Mouse (Mus musculus): ENCODE data around the gene Fstl4.

Fstl4 gene

DNA sequence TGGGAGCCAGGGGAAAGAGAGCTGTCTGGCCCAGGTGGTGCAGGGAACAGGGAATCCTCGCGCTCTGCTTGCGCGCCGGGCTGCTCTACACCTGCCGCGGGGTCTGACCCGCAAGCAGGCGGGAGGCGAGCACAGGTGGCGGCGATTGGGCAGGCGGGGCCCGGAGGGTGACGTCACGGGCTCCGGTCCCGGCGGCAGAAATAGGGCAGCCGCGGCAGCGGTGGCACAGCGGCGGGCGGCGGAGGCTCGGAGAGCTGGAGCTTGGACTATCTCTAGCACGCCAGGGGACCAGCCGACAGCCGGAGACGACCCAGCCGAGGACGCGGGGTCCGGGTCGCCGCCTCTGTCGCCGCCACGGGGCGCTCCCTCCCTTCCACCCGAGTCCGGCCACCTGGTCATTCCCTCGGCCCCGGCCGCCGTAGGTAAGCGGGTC lies at the start of gene Fstl4:
Fstl4 (plus strand) TSS at position 174 of the 433 bp plus-strand sequence.
- DNase-seq: peak; percentile 56

- DNase-seq: no peak
These were observed 45.9 kb upstream of the Fstl4 start for GRCm38 (mm10) chr11:52718570-52718969.

DNA sequence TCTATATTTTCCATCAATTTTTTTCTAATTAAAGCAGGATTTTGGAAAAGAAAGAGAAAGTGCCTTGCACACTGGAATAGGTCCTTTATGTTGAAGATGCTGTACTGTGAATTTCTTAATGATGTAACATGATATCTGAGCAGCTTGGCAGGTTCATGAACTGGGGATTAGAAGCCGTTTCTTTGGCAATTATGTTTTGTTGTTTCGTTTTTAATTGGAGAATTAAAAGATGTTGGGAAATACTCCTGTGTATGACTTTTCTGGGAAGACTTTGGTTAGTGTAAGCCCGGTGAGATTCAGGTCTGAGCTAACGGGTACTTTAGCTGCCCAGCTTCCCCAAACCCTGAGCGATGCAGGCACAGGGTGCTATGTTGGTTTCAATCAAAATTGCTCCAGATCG lies 43.3 kb upstream of the Fstl4 start:
- DNase-seq: no peak

- no peak for DNase-seq
These were observed 41.7 kb upstream of the Fstl4 start for GRCm38 (mm10) chr11:52722706-52723105.

GRCm38 (mm10) chr11:52726001-52726400 lies 38.4 kb upstream of the Fstl4 start:
- DNase-seq: no peak

DNA sequence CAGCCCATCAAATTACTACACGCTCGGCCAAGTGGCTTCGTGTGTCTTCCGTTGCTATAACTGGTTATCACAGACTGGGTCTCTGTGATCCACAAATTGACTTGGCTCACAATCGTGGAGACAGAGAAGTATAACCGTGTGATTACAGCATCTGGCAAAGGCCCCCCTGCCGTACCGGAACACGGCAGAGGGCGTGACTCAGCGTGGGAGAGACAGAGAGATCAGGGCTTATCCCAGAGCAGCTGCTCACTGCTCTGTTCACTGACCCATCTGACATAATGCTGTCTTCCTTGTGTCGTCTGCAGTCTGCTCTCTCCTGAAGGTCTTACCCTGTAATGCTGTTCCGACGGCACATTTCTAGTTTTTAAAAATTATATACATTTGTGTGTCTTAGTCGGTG lies 36.0 kb upstream of the Fstl4 start:
- no peak for DNase-seq

GRCm38 (mm10) chr11:52729890-52730289 lies 34.5 kb upstream of the Fstl4 start:
- no peak for DNase-seq

DNA sequence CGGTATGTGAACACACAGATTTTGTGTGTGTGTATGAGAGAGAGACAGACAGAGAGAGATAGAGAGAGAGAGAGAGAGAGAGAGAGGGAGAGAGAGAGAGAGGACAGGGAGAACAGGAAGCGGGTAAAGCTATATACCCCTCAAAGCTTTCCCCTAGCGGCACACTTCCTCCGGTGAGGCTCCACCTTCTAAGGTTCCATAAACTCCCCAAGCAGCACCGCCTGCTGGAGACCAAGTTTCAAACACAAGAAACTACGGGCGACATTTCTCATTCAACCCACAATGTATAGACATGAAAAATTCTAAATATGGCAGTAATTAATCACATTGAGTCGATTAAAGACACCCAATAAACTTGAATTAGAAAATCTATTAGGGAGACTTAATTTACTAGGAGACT lies 32.5 kb upstream of the Fstl4 start:
- DNase-seq: no peak

- DNase-seq: no peak
These were observed 29.8 kb upstream of the Fstl4 start for GRCm38 (mm10) chr11:52734493-52735195.

- no peak for DNase-seq
These were observed 25.2 kb upstream of the Fstl4 start for GRCm38 (mm10) chr11:52739187-52739586.

DNA sequence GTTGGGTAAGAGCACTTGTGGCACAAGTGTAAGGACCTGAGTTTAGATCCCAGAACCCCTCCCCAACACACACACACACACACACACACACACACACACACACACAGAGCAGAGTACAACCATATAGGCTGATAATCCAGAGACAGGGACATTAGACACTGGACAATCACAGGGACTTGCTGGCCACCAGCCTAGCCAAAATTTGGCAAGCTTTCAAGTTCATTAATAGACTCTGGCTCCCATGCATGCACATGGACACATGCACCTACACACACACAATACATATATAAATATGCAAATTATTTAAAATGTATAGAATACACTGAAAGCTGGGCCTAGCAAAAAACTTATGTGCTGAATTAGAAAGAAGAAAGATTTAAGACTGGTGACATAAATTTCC lies 24.0 kb upstream of the Fstl4 start:
- no peak for DNase-seq

- DNase-seq: no peak
These were observed 20.5 kb upstream of the Fstl4 start for GRCm38 (mm10) chr11:52743956-52744355.

- no peak for DNase-seq
These were observed 19.6 kb upstream of the Fstl4 start for GRCm38 (mm10) chr11:52744593-52745450.

GRCm38 (mm10) chr11:52747206-52747605 lies 17.2 kb upstream of the Fstl4 start:
- DNase-seq: no peak

GRCm38 (mm10) chr11:52747766-52748456 lies 16.5 kb upstream of the Fstl4 start:
- no peak for DNase-seq

DNA sequence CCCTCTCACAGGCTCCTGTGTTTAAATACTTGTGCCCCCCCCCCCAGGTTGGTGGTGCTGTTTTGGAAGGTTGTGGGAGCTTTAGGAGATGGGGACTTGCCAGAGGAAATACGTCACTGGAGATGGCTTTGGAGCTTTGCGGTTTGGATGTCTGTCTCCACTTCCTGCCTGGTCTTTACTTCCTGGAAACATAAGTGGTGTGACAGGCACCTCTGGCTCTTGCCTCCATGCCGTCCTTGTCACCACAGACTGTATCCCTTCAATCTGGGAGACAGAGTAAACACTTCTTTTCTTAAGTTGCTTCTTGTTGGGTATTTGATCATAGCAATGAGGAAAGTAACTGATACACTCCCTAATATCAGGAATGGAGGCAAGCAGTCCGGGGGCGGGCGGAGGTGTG lies 14.4 kb upstream of the Fstl4 start:
- no peak for DNase-seq

DNA sequence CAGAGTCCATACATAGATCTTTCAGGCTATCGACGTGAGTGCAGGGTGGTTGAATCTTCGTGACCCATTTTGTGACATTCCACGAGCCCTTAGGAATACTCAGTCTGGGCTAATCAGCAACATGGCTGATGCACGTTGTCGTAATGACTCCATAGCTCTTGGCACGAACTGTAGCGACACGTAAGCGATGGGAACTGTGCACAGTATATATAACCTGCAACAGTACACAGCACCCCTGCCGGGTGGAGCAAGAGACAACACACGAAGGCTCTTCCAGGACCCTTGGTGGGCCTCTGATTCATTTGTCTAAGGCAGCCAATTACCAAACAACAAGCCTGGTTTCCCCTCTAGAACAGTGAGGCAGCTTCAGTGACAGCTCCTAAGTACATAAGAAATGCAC lies 11.9 kb upstream of the Fstl4 start:
- no peak for DNase-seq

DNA sequence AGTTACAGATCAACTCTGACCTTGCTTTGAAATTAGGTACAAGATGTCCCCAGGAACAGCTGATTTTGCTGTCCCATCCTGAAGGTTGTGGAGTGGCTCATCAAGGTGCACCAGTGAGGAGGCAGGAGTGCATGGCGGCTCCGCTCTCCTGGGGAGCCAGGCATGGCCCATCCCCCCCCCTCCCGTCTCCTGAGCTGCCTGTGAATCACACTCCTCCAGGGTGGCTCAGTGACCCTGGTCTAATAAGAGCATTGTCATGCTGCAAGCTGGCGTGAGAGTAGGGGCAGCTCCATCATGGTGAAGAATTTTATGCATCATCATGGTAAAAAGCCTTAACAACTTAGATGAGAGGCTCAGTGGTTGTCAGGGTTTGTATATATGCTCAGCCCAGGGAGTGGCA lies 11.2 kb upstream of the Fstl4 start:
- DNase-seq: no peak

DNA sequence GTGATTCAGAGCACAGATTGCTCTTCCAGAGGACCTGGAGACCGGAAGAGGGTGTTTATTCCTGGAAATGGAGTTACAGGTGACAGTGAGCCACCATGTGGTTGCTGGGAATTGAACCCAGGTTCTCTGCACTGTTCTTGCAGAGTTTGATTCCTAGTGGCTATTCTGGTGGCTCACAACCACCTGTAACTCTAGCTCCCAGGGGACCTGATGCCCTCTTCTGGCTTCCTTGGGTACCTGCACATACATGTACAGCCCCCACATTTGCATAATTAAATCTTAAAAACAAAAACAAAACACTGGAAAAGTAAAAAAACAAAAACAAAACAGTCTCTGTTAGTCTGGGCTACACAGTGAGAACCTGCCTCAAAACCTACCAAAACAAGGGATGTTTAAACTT lies 2.6 kb upstream of the Fstl4 start:
- no peak for DNase-seq

- peak; percentile 1 for DNase-seq
These were observed 652 bp downstream of the Fstl4 start for GRCm38 (mm10) chr11:52764894-52765677.

DNA sequence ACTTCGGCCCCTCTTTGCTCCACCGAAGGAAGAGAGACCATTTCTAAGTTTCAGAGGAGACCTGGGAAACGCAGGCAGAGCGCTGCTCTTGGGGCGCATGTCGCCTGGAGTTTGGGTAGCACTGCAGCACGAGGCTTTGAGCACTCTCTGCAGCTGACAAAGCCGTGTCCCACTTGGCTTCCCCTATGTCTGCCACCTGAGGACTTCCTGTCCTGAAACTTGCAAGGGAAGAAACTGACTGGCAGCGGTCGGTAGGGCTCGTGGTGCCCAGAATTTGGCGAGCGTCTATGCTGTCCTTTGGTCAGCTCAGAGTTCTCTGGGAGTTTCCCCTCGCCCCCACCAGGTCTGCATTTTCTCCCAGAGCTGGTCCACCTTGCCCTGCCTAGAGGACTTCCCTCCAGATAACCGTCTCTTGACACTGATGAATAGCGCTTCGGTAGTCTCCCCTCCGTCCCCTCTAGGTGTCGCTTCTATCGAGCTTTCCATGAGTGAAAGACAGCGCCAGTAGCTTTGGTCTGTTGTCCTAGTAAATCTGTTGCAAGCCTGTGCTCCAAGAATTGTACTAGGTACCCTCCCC lies 1.3 kb downstream of the Fstl4 start:
- DNase-seq: peak; percentile 33

DNA sequence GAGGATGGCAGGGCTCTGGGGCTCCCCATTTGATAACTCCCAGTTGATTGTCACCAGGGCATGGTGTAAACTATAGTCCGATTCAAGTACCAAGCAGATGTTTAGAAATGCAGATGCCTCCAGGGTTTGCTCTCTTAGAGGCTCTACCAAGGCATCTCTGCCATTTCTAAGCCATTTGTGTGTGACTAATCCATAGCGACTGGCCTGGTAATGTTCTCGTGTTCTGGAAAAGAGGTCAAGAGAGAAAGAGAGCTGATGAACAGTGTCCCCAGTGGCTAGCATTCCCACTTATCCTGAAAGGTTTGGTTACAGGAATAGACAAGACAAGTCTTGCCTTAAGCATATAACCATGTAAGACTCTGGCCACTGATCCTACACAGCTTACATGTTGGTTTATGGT lies 3.5 kb downstream of the Fstl4 start:
- DNase-seq: no peak

All from lung, postnatal 14 days (tissue).